Mouse (Mus musculus): ENCODE data around the gene Plcl2. TPM values are rescaled to one million over a fixed set of nuclear protein-coding genes. Genes with fewer than 3 reads are reported as not detected.

Plcl2 gene
- total RNA-seq, 2 experiments from 2014 or later: 9.9 to 10.6 TPM

GRCm38 (mm10) chr17:50717586-50717985 lies 208.4 kb downstream of the Plcl2 start:
- no peak for DNase-seq
- intact Hi-C loops (cut with DNase I): no loop called here

GRCm38 (mm10) chr17:50724376-50724775 lies 215.2 kb downstream of the Plcl2 start:
- DNase-seq: no peak
- intact Hi-C loops (cut with DNase I): no loop called here

GRCm38 (mm10) chr17:50726265-50726664 lies 217.1 kb downstream of the Plcl2 start:
- DNase-seq: no peak
- intact Hi-C loops (cut with DNase I): no loop called here

- no peak for DNase-seq
- intact Hi-C loops (cut with DNase I): no loop called here
Measured at GRCm38 (mm10) chr17:50729031-50729430, 219.8 kb downstream of the Plcl2 start.

- intact Hi-C loops (cut with DNase I): no loop called here
- no peak for DNase-seq
Measured at GRCm38 (mm10) chr17:50729577-50729976, 220.4 kb downstream of the Plcl2 start.

GRCm38 (mm10) chr17:50730896-50731295 lies 221.7 kb downstream of the Plcl2 start:
- no peak for DNase-seq
- intact Hi-C loops (cut with DNase I): no loop called here

GRCm38 (mm10) chr17:50731876-50732275 lies 222.7 kb downstream of the Plcl2 start:
- intact Hi-C loops (cut with DNase I): no loop called here
- no peak for DNase-seq

- intact Hi-C loops (cut with DNase I): no loop called here
- no peak for DNase-seq
Measured at GRCm38 (mm10) chr17:50733390-50733789, 224.2 kb downstream of the Plcl2 start.

GRCm38 (mm10) chr17:50734781-50735180 lies 225.6 kb downstream of the Plcl2 start:
- no peak for DNase-seq
- intact Hi-C loops (cut with DNase I): no loop called here

- DNase-seq: peak; percentile 52 to 56
- intact Hi-C loops (cut with DNase I): no loop called here
Measured at GRCm38 (mm10) chr17:50735382-50735954, 226.3 kb downstream of the Plcl2 start.

- DNase-seq: peak; percentile 48 to 52
- intact Hi-C loops (cut with DNase I): no loop called here
Measured at GRCm38 (mm10) chr17:50735955-50736533, 226.8 kb downstream of the Plcl2 start.

GRCm38 (mm10) chr17:50737068-50737467 lies 227.9 kb downstream of the Plcl2 start:
- no peak for DNase-seq
- intact Hi-C loops (cut with DNase I): no loop called here

Other genes with a start within 250 kb of the Plcl2 start
- gene Dazl, start 215.8 kb upstream of the Plcl2 start, total RNA-seq (2021): under 1 TPM; 0.17 TPM

Measured in heart, postnatal 14 days (tissue).